Mouse (Mus musculus): ENCODE data around the gene Lmnb2. TPM values are rescaled to one million over a fixed set of nuclear protein-coding genes. Genes with fewer than 3 reads are reported as not detected.

Lmnb2 gene
- polyA plus RNA-seq, 1 experiment: 25.9 TPM

DNA sequence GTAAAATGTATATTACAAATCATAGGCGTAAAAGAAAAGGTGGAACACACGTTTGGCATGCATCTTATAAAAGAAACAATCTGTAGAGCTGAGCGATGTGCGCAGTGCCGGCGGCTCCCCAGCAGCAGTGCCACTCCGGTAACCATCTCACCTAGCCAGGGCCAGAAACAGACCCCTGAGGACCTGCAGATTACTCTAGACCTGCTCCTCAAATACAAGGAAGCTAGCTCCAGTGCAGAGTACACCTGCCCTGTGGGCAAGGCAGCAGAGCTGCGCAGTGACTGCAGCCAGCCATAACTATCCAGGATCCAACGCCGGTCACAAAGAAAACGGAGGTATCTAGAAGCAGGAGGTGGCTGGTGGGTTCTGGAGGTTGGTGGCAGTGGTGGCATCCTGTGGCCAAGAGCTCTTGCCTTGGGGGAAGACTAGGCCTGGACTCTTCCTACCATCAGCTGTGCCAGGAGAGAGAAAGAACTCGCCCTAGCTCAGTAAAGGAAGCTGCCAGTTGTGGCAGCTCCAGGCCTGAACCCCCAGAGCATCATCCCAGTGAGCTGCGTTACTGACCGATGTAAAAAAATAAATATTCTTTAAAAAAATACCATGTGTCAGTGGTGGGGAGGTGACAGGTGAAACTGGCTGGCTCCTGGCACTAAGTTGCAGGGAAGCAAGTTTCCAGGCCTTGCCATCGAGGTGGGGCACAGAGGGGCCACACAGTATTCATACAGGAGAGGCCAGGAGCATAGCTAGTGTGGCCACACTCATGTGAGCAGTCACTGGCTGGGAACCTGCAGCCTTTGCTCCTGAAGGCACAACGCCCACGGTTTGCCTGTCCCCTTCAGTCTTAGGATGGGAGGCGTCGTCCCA is 16.4 kb downstream of the Lmnb2 start:
- no peak for DNase-seq (ENCODE audit: extremely low spot score in 1 of 2, low spot score in 1 of 2)

DNA sequence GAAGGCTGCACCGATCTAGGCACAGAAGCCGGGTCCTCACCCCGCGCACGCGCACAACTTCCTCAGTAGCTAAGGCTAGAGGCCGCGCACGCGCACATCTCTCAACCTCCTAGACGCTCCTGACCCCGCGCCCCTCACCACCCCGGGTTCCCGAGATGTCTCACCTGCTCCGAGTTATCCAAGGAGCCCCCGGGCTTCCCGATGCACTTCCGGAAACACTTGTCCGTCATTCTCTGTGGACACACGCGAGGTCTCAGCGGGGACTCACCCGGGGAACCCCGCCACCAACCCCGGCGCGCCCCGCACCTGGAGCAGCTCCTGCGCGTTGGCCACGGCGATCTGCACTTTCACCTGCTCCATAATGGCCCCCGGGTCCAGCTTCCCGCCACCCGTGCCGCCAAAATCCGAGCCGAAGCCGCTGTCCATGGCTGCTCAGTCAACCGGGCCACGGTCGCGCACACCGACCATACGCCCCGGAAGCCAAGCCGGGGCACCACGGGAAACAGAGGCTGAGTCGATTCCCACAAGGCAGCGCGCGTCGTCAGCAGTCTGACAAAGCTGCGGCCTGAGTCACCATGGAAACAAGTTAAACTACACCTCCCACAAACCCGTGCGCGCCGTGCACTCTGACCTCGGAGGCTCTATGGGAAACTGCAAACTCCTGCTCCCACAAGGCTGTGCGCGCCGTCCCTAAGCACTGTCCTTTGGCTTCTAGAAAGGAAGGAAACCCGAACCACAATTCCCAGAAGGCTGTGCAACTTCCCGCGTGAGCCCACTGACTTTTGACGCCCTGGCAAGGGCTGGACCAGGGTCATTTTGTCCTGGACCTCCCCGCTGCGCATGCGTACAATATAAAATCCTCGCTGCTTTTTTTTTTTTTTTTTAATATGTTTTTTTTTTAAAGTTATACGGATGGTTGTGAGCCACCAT is 17.5 kb downstream of the Lmnb2 start, which contains the start of gene Timm13:
Timm13 (minus strand) TSS at position 652 of the 930 bp plus-strand sequence.
- DNase-seq (ENCODE audit: extremely low spot score in 1 of 2, low spot score in 1 of 2): peak; percentile 99 to 100

DNA sequence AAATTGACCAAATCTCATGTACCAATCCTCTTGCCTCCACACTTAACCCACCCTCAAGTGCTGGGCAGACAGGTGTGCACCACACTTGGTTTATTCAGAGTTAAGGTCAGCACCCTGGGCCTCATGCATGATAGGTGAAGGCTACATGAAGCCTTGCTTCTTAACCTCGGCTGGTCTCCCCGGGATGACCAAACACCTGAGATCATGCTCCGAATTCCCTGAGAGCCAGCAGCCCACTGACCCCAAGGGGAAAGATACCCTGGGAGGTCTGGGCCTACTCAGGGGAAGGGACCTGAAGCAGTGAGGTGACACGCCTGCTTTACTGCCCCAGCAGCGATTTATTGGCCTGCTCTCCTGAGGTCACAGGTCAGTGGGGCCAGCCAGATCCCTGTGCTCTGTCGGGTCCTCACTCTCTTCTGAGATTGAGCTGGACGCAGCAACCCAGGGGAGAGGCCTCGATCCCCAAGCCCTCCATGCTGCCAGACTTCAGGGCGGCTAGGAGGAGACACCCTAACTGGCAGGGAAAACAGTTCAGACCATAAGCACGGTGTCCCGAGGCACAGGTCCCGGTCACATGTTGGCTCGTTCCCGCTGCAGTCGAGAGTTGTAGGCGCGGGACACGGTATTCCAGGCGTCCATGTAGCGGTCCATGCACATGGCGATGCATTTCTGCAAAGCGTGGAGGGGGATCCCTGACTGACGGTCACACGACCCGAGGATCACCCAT is 18.3 kb downstream of the Lmnb2 start:
- DNase-seq (ENCODE audit: extremely low spot score in 1 of 2, low spot score in 1 of 2): no peak

GRCm38 (mm10) chr10:80899074-80899473 is 19.0 kb downstream of the Lmnb2 start:
- DNase-seq (ENCODE audit: extremely low spot score in 1 of 2, low spot score in 1 of 2): no peak

GRCm38 (mm10) chr10:80897861-80898510 is 20.1 kb downstream of the Lmnb2 start:
- DNase-seq (ENCODE audit: extremely low spot score in 1 of 2, low spot score in 1 of 2): peak in 1 of 2 experiments; percentile 77

- DNase-seq (ENCODE audit: extremely low spot score in 1 of 2, low spot score in 1 of 2): no peak
Observed at GRCm38 (mm10) chr10:80896581-80897485, 21.2 kb downstream of the Lmnb2 start.

DNA sequence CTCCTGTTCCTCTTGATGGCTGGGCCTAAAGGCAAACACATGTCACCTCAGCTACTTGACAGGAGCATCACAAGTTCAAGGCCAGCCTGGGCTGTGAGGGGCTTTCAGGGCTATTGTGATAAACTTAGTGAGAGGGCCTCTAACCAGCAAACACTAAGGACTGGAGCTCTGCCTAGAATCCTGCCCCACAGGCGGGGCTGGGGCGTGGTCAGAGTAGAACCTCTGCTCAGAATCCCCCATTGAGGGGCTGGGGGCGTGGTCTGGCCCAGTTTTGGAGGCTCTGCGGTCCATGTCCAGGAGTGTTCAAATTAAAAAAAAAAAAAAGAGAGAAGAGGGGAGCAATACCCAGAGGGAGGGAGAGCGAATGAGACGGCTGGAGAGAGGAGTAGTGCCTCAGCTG is 22.3 kb downstream of the Lmnb2 start:
- no peak for DNase-seq (ENCODE audit: extremely low spot score in 1 of 2, low spot score in 1 of 2)

DNA sequence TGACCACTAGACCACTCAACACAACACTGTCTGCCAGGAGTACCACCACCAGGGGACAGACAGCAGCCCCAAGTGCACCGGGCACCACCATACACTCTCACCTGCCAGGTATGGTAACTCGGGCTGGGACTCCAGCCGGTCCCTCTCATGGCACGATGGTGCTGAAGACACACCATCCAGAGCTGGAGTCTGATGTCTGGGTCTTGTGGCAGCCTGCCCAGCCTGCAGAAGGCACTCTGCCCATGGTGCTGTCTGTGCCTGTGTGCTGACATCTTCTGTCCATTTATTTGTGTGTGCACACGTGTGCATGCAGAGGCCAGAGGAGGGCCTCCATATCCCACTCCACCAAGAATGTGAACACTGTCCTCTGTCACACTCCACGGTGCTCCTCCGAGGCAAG is 22.9 kb downstream of the Lmnb2 start:
- no peak for DNase-seq (ENCODE audit: extremely low spot score in 1 of 2, low spot score in 1 of 2)

GRCm38 (mm10) chr10:80887181-80887580 is 30.9 kb downstream of the Lmnb2 start:
- DNase-seq (ENCODE audit: extremely low spot score in 1 of 2, low spot score in 1 of 2): no peak

- DNase-seq (ENCODE audit: extremely low spot score in 1 of 2, low spot score in 1 of 2): peak in 1 of 2 experiments; percentile 75
Observed at GRCm38 (mm10) chr10:80881301-80881700, 36.7 kb downstream of the Lmnb2 start.

DNA sequence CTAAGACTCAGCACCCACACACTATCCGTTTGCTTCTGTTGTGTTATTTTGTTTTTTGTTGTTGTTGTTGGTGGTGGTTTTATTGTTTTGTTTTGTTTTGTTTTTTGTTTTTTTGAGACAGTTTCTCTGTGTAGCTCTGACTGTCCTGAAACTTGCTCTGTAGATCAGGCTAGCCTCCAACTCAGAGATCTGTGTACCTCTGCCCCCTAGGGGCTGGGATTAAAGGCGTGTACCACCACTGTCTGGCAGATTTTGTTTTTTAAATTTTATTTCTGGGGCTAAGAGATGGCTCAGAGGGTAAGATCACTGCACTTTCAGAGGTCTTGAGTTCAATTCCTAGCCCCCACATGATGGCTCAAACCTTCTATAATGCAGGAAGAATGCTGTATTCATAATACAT is 37.1 kb downstream of the Lmnb2 start:
- DNase-seq (ENCODE audit: extremely low spot score in 1 of 2, low spot score in 1 of 2): no peak

DNA sequence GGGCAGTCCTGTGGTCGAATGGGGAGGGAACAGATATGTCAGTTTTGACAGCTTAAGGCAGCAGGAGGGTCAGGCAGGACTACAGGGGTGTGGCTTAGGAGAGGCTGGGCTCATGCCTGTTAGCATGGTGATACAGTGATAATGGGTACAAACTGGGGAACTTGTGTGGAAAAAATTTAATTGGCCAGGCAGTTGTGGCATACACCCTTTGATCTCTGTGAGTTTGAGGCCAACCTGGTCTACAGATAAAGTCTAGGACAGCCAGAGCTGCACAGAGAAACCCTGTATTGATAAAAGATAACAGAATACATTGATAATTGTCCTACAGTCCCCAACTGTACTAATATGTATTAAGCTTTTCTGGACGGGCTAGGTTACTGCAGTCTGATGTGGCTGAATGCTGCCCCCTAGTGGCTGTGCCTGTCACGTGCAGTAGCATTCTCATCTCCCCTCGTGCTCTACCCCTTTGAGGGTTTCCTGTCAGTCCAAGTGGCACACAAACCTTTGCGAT is 37.9 kb downstream of the Lmnb2 start:
- DNase-seq (ENCODE audit: extremely low spot score in 1 of 2, low spot score in 1 of 2): peak in 1 of 2 experiments; percentile 75

DNA sequence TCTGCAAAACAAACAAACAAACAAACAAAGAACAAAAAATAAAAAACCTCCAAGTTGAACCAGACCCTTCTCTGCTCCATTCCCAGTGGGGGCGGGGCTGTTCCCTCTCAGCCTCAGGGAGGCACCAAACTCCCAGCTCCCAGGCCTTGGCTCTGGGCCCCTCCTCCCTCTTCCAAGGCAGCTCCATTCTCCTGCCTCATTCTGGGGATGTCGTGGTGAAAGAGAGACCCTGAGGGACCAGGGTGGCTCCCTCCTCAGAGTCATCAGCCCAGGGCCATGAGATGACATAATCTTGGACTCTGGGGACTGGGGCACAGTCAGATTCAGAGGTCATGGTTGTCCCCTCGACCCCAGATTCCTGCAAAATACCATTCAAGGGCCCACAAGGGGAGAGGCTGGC is 41.5 kb downstream of the Lmnb2 start:
- no peak for DNase-seq (ENCODE audit: extremely low spot score in 1 of 2, low spot score in 1 of 2)

DNA sequence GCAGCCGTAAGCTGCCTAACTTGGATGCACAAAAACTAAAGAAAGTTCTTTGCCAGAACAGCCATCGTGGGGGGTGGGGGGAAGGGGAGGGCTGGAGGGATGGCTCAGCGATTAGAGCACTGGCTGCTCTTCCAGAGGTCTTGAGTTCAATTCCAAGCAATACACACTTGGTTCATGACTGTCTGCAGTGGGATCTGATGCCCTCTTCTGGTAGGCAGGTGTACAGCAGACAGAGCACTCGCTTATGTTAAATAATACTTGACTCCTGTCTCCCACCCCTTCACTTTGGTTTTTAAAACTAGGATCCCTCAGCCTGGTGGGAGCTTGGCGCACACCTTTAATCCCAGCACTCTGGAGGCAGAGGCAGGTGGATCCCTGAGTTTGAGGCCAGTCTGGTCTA is 42.0 kb downstream of the Lmnb2 start:
- peak in 1 of 2 experiments; percentile 83 for DNase-seq (ENCODE audit: extremely low spot score in 1 of 2, low spot score in 1 of 2)

GRCm38 (mm10) chr10:80874035-80874434 is 44.0 kb downstream of the Lmnb2 start:
- DNase-seq (ENCODE audit: extremely low spot score in 1 of 2, low spot score in 1 of 2): no peak

- no peak for DNase-seq (ENCODE audit: extremely low spot score in 1 of 2, low spot score in 1 of 2)
Observed at GRCm38 (mm10) chr10:80871581-80871980, 46.5 kb downstream of the Lmnb2 start, which contains the start of gene Tmprss9. Gene Tmprss9 (plus strand): TSS chr10:80871848.

DNA sequence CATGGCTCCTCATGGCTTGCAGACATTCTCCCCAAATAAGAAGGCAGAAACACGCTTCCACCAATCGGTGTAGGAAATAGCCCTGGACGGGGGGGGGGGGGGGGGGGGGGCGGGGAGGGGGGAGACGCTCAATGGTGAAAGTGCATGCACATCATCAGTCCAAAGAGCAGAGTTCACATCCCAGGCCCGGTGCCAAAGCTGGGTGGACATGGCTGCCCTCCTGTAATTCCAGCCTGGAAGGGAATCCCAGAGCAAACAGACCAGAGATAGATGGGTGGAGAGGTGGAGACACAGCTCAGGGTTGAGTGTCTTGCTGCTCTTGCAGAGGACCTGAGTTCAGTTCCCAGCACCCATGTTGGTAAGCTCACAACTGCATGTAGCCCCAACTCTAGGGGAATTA is 47.1 kb downstream of the Lmnb2 start:
- no peak for DNase-seq (ENCODE audit: extremely low spot score in 1 of 2, low spot score in 1 of 2)

- DNase-seq (ENCODE audit: extremely low spot score in 1 of 2, low spot score in 1 of 2): no peak
Observed at GRCm38 (mm10) chr10:80864446-80864845, 53.6 kb downstream of the Lmnb2 start.

GRCm38 (mm10) chr10:80862305-80862704 is 55.7 kb downstream of the Lmnb2 start:
- DNase-seq (ENCODE audit: extremely low spot score in 1 of 2, low spot score in 1 of 2): no peak

Data from frontal cortex, adult 2 months (tissue).